Comparison of ENCODE assay signal across 20 mouse cellular contexts in genomic region chr15:97749397-97749796, GRCm38 (mm10). TPM values are rescaled to one million over a fixed set of nuclear protein-coding genes. Genes with fewer than 3 reads are reported as not detected.
"Had no signal": no experiment of that assay in that cellular context is flagged by ENCODE, and none has a peak within 500 bp of the region (broad histone marks: within the 10 kb centered on the region; RNA-seq: fewer than 3 reads in every experiment).

No protein-coding gene starts in this region.

- H3K36me3 ChIP-seq: midbrain, embryonic 10.5 days; midbrain, embryonic 13.5 days; neural tube, embryonic 13.5 days had no signal

- H3K27ac ChIP-seq: kidney, postnatal 0 days; liver, embryonic 14.5 days; macrophage; stomach, postnatal 0 days had no signal

- DNase-seq: kidney, adult 2 months; kidney, postnatal 25 days; layer of hippocampus, adult 9-11 months; liver, postnatal 0 days; lung, embryonic 14.5 days; right cerebral cortex, adult 18-20 months; right cerebral cortex, postnatal 14 days; right cerebral cortex, postnatal 4 days had no signal

- H3K9ac ChIP-seq: limb, embryonic 15.5 days; liver, embryonic 14.5 days; liver, postnatal 0 days; lung, embryonic 14.5 days; midbrain, embryonic 13.5 days; neural tube, embryonic 13.5 days had no signal

- H3K4me3 ChIP-seq: layer of hippocampus, adult 2 months; limb, embryonic 15.5 days; midbrain, embryonic 10.5 days; midbrain, embryonic 13.5 days; myocyte; neural tube, embryonic 13.5 days had no signal

- H3K9me3 ChIP-seq: limb, embryonic 15.5 days; midbrain, embryonic 10.5 days; midbrain, embryonic 13.5 days; neural tube, embryonic 13.5 days had no signal

- H3K4me2 ChIP-seq: limb, embryonic 15.5 days; liver, embryonic 11.5 days; lung, embryonic 14.5 days; midbrain, embryonic 13.5 days; neural tube, embryonic 13.5 days had no signal

- H3K27me3 ChIP-seq: limb, embryonic 15.5 days; neural tube, embryonic 13.5 days had no signal

- ATAC-seq: liver, postnatal 0 days; lung, postnatal 0 days had no signal

RNA-seq across cellular contexts. Expression of gene Endou, which starts 18.3 kb away (rescaled TPM):
- polyA plus RNA-seq: liver, embryonic 11.5 days; lung, embryonic 14.5 days had no signal
